Mouse (Mus musculus) olfactory bulb, adult 2 months (tissue): ENCODE results near the gene Urb2.
"Not testable (repeated sequence)": the region's sequence is repeated elsewhere in the genome, so short reads cannot be mapped to it uniquely, and the experiment has no call there.

Experiments
- CTCF ChIP-seq: fragments of 200-500 bp; IDR thresholded peaks from 2 replicates; pipeline ENCODE4 v1.5.1; 2012; ENCODE audit warnings: low read depth, mild to moderate bottlenecking, low read length, moderate library complexity; ENCODE audit not compliant: insufficient read depth
- POLR2A ChIP-seq: fragments of 200-500 bp; IDR thresholded peaks from 2 replicates; pipeline ENCODE4 v1.6.1; 2012; ENCODE audit warnings: mild to moderate bottlenecking, low read depth, low read length, moderate library complexity; ENCODE audit not compliant: insufficient read depth

DNA sequence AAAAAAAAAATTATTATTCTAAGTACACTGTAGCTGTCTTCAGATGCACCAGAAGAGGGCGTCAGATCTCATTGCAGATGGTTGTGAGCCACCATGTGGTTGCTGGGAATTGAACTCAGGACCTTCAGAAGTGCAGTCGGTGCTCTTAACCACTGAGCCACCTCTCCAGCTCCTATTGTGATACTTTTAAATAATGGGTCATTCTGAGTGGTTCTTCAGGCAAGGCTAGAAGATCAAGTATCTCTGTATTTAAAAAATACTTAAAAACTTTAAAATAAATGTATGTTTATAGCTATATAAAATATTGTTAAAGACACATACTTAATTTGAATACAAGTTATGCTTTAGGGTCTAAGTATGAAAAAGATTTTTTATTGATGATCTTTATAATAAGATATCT, 5.0 kb downstream of the Urb2 start:
- not testable (repeated sequence) for TF ChIP-seq CTCF, POLR2A
